Mouse (Mus musculus): ENCODE results near the gene Nbea. TPM values are rescaled to one million over a fixed set of nuclear protein-coding genes. Genes with fewer than 3 reads are reported as not detected.

The Nbea gene
- polyA plus RNA-seq, 1 experiment from 2014 or later: 6.4 TPM

- no peaks in the 10 kb centered on the region; the same call in 1 of the 2 replicates for H3K36me3 ChIP-seq (ENCODE audit: insufficient read depth, low read length)
- no peak overlapping the region for H3K4me2 ChIP-seq (replicated peaks; ENCODE audit: low read depth, low read length)
- H3K9ac ChIP-seq (replicated peaks; ENCODE audit: low read length): no peak overlapping the region
- H3K27ac ChIP-seq (ENCODE audit: low read length): no peak overlapping the region
- no peak for ATAC-seq (ENCODE audit: low FRiP score, low TSS enrichment)
- H3K9me3 ChIP-seq (ENCODE audit: low read length): no peaks in the 10 kb centered on the region
- WGBS: 95% methylated on average over 2 of the region's 2 CpGs
- no peaks in the 10 kb centered on the region for H3K27me3 ChIP-seq (ENCODE audit: insufficient read depth, low read length)
- no peaks in the 10 kb centered on the region for H3K4me1 ChIP-seq (ENCODE audit: insufficient read depth, low read length)
- H3K4me3 ChIP-seq (ENCODE audit: low read length): no peak overlapping the region
These were observed 25.6 kb downstream of the Nbea start for GRCm38 (mm10) chr3:56157864-56158263.

DNA sequence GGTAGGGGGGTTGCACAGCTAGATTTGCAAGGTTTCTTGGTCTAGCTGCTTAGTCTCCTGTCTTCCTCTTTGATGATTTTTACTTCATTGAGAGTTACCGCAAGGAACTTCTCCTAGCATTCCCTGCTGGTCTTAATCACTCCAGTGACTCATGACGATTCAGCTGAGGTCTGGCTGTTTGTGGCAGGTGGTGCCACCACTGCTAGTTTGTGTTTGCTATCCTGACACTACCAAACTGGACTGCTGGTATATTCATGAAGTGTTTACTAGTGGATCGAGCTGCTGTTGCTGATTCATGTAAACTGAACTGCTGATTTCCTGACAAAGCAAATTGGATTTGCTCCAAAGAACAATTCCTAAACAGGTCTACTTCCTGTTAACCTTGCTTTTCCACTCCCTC, 56.8 kb downstream of the Nbea start:
- Histone ChIP-seq H3K4me3 (ENCODE audit: low read length) (no peak overlapping the region), H3K9ac (replicated peaks; ENCODE audit: low read length) (no peak overlapping the region), H3K27me3 (ENCODE audit: insufficient read depth, low read length) (no peaks in the 10 kb centered on the region), H3K36me3 (ENCODE audit: insufficient read depth, low read length) (peaks cover 5% of the 10 kb centered on the region), H3K9me3 (ENCODE audit: low read length) (peaks cover 13% of the 10 kb centered on the region; the same call in 1 of the 2 replicates), H3K27ac (ENCODE audit: low read length) (no peak overlapping the region), H3K4me1 (ENCODE audit: insufficient read depth, low read length) (no peaks in the 10 kb centered on the region), H3K4me2 (replicated peaks; ENCODE audit: low read depth, low read length) (no peak overlapping the region)
- ATAC-seq (ENCODE audit: low FRiP score, low TSS enrichment): no peak
- WGBS: 72% methylated on average over 3 of the region's 3 CpGs

- no peak overlapping the region for H3K9ac ChIP-seq (replicated peaks; ENCODE audit: low read length)
- ATAC-seq (ENCODE audit: low FRiP score, low TSS enrichment): no peak
These were observed 66.9 kb downstream of the Nbea start for GRCm38 (mm10) chr3:56116647-56117046.

GRCm38 (mm10) chr3:56108101-56108500, 75.4 kb downstream of the Nbea start:
- no peaks in the 10 kb centered on the region for H3K27me3 ChIP-seq (ENCODE audit: insufficient read depth, low read length)
- H3K9ac ChIP-seq (replicated peaks; ENCODE audit: low read length): no peak overlapping the region
- 39% methylated on average over 2 of the region's 2 CpGs for WGBS
- H3K9me3 ChIP-seq (ENCODE audit: low read length): no peaks in the 10 kb centered on the region
- no peaks in the 10 kb centered on the region for H3K36me3 ChIP-seq (ENCODE audit: insufficient read depth, low read length)
- H3K4me2 ChIP-seq (replicated peaks; ENCODE audit: low read depth, low read length): no peak overlapping the region
- no peak overlapping the region for H3K27ac ChIP-seq (ENCODE audit: low read length)
- H3K4me3 ChIP-seq (ENCODE audit: low read length): no peak overlapping the region
- H3K4me1 ChIP-seq (ENCODE audit: insufficient read depth, low read length): 0 out of 2 replicates have a peak, but pooled peaks cover 9% of the 10 kb centered on the region
- no peak for ATAC-seq (ENCODE audit: low FRiP score, low TSS enrichment)

More at GRCm38 (mm10) chr3:56116647-56117046, 66.9 kb downstream of the Nbea start:
- Histone ChIP-seq H3K9me3 (ENCODE audit: low read length) (0 out of 2 replicates have a peak, but pooled peaks cover 5% of the 10 kb centered on the region), H3K4me3 (ENCODE audit: low read length) (no peak overlapping the region), H3K27me3 (ENCODE audit: insufficient read depth, low read length) (no peaks in the 10 kb centered on the region), H3K36me3 (ENCODE audit: insufficient read depth, low read length) (no peaks in the 10 kb centered on the region), H3K4me1 (ENCODE audit: insufficient read depth, low read length) (0 out of 2 replicates have a peak, but pooled peaks cover 6% of the 10 kb centered on the region), H3K4me2 (replicated peaks; ENCODE audit: low read depth, low read length) (no peak overlapping the region), H3K27ac (ENCODE audit: low read length) (no peak overlapping the region)

- peak overlapping the region; percentile 66; the same call in 1 of the 2 replicates for H3K27ac ChIP-seq (ENCODE audit: low read length)
- WGBS: 27% methylated on average over 5 of the region's 5 CpGs
- ATAC-seq (ENCODE audit: low FRiP score, low TSS enrichment): 0 out of 2 replicates have a peak, but pooled peaks have one; percentile 46
- no peak overlapping the region for H3K4me3 ChIP-seq (ENCODE audit: low read length)
- H3K36me3 ChIP-seq (ENCODE audit: insufficient read depth, low read length): no peaks in the 10 kb centered on the region
- no peak overlapping the region for H3K9ac ChIP-seq (replicated peaks; ENCODE audit: low read length)
- no peaks in the 10 kb centered on the region for H3K9me3 ChIP-seq (ENCODE audit: low read length)
- 0 out of 2 replicates have a peak overlapping the region, but pooled peaks have one; percentile 10 for H3K4me2 ChIP-seq (replicated peaks; ENCODE audit: low read depth, low read length)
- 0 out of 2 replicates have a peak, but pooled peaks cover 6% of the 10 kb centered on the region for H3K4me1 ChIP-seq (ENCODE audit: insufficient read depth, low read length)
- H3K27me3 ChIP-seq (ENCODE audit: insufficient read depth, low read length): no peaks in the 10 kb centered on the region
These were observed 86.4 kb downstream of the Nbea start for GRCm38 (mm10) chr3:56097105-56097504.

- Histone ChIP-seq H3K27ac (ENCODE audit: low read length) (no peak overlapping the region), H3K9ac (replicated peaks; ENCODE audit: low read length) (no peak overlapping the region), H3K27me3 (ENCODE audit: insufficient read depth, low read length) (no peaks in the 10 kb centered on the region), H3K36me3 (ENCODE audit: insufficient read depth, low read length) (no peaks in the 10 kb centered on the region), H3K4me3 (ENCODE audit: low read length) (no peak overlapping the region), H3K4me1 (ENCODE audit: insufficient read depth, low read length) (no peaks in the 10 kb centered on the region), H3K9me3 (ENCODE audit: low read length) (no peaks in the 10 kb centered on the region), H3K4me2 (replicated peaks; ENCODE audit: low read depth, low read length) (no peak overlapping the region)
- 93% methylated on average over 1 of the region's 1 CpGs for WGBS
- no peak for ATAC-seq (ENCODE audit: low FRiP score, low TSS enrichment)
These were observed 104.4 kb downstream of the Nbea start for GRCm38 (mm10) chr3:56079015-56079612.

- 71% methylated on average over 6 of the region's 6 CpGs for WGBS
These were observed 115.7 kb downstream of the Nbea start for GRCm38 (mm10) chr3:56067849-56068248.

GRCm38 (mm10) chr3:56066360-56067040, 117.0 kb downstream of the Nbea start:
- H3K27me3 ChIP-seq (ENCODE audit: insufficient read depth, low read length): no peaks in the 10 kb centered on the region
- no peak overlapping the region for H3K9ac ChIP-seq (replicated peaks; ENCODE audit: low read length)
- H3K36me3 ChIP-seq (ENCODE audit: insufficient read depth, low read length): peaks cover 3% of the 10 kb centered on the region; the same call in 1 of the 2 replicates
- no peak overlapping the region for H3K4me2 ChIP-seq (replicated peaks; ENCODE audit: low read depth, low read length)
- H3K27ac ChIP-seq (ENCODE audit: low read length): no peak overlapping the region
- no peak for ATAC-seq (ENCODE audit: low FRiP score, low TSS enrichment)
- H3K9me3 ChIP-seq (ENCODE audit: low read length): no peaks in the 10 kb centered on the region
- WGBS: 87% methylated on average over 1 of the region's 1 CpGs
- H3K4me3 ChIP-seq (ENCODE audit: low read length): no peak overlapping the region
- H3K4me1 ChIP-seq (ENCODE audit: insufficient read depth, low read length): no peaks in the 10 kb centered on the region

More at GRCm38 (mm10) chr3:56067849-56068248, 115.7 kb downstream of the Nbea start:
- Histone ChIP-seq H3K9me3 (ENCODE audit: low read length) (no peaks in the 10 kb centered on the region), H3K36me3 (ENCODE audit: insufficient read depth, low read length) (peaks cover 3% of the 10 kb centered on the region; the same call in 1 of the 2 replicates), H3K4me2 (replicated peaks; ENCODE audit: low read depth, low read length) (no peak overlapping the region), H3K9ac (replicated peaks; ENCODE audit: low read length) (no peak overlapping the region), H3K4me3 (ENCODE audit: low read length) (no peak overlapping the region), H3K27ac (ENCODE audit: low read length) (no peak overlapping the region), H3K27me3 (ENCODE audit: insufficient read depth, low read length) (no peaks in the 10 kb centered on the region), H3K4me1 (ENCODE audit: insufficient read depth, low read length) (no peaks in the 10 kb centered on the region)
- ATAC-seq (ENCODE audit: low FRiP score, low TSS enrichment): no peak

DNA sequence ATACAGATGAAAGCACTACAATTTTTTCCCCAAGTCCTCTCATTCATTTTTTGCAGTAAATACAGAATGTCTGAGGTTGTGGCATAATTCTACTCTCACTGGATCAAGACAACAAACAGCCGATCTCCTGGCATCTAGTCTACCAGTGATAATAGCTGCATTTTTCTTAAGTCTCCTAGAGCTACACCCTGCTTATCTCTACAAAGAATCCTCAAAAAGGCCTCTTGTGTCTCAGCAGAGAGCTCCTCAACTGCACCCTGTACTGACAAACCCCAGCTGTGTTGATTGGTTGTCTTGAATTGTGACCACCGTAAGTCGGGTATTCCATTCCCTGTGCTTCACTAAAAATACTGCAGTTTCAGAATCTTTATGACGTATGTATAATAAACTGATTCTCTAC, 118.3 kb downstream of the Nbea start:
- Histone ChIP-seq H3K27me3 (ENCODE audit: insufficient read depth, low read length) (no peaks in the 10 kb centered on the region), H3K4me2 (replicated peaks; ENCODE audit: low read depth, low read length) (no peak overlapping the region), H3K36me3 (ENCODE audit: insufficient read depth, low read length) (peaks cover 3% of the 10 kb centered on the region; the same call in 1 of the 2 replicates), H3K9me3 (ENCODE audit: low read length) (no peaks in the 10 kb centered on the region), H3K4me3 (ENCODE audit: low read length) (no peak overlapping the region), H3K4me1 (ENCODE audit: insufficient read depth, low read length) (no peaks in the 10 kb centered on the region), H3K9ac (replicated peaks; ENCODE audit: low read length) (no peak overlapping the region), H3K27ac (ENCODE audit: low read length) (no peak overlapping the region)
- WGBS: 89% methylated on average over 4 of the region's 4 CpGs
- no peak for ATAC-seq (ENCODE audit: low FRiP score, low TSS enrichment)

Data from kidney, embryonic 16.5 days (tissue).